Mouse (Mus musculus): ENCODE results near the gene Trit1. TPM values are rescaled to one million over a fixed set of nuclear protein-coding genes. Genes with fewer than 3 reads are reported as not detected.
"Not testable (repeated sequence)": the region's sequence is repeated elsewhere in the genome, so short reads cannot be mapped to it uniquely, and the experiment has no call there.

The Trit1 gene
- polyA plus RNA-seq, 1 experiment from 2014 or later, result 27.6 TPM

DNA sequence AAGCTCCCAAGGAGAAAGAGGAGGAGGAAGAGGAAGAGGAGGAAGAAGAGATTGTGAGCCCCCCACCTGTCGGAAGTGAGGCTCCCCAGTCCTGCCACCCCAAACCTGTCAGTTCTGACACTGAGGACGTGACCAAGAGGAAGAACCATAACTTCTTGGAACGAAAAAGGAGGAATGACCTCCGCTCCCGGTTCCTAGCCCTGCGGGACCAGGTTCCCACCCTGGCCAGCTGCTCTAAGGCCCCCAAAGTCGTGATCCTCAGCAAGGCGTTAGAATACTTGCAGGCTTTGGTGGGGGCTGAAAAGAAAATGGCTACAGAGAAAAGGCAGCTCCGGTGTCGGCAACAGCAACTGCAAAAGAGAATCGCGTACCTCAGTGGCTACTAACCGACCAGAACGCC is 16.3 kb upstream of the Trit1 start:
- no peaks in the 10 kb centered on the region for H3K9me3 ChIP-seq (replicated peaks)
- 39% methylated on average over 14 of the region's 14 CpGs for WGBS
- H3K27ac ChIP-seq (replicated peaks), result peak overlapping the region; percentile 99
- peaks cover 46% of the 10 kb centered on the region for H3K36me3 ChIP-seq
- 0 out of 2 replicates have a peak, but pooled peaks cover 6% of the 10 kb centered on the region for H3K27me3 ChIP-seq (ENCODE audit: low read depth, poor library complexity, severe bottlenecking)
- peak; percentile 32 for DNase-seq (ENCODE audit: low spot score)
- H3K4me3 ChIP-seq, result peak overlapping the region; percentile 99
- peaks cover 76% of the 10 kb centered on the region for H3K4me1 ChIP-seq

DNA sequence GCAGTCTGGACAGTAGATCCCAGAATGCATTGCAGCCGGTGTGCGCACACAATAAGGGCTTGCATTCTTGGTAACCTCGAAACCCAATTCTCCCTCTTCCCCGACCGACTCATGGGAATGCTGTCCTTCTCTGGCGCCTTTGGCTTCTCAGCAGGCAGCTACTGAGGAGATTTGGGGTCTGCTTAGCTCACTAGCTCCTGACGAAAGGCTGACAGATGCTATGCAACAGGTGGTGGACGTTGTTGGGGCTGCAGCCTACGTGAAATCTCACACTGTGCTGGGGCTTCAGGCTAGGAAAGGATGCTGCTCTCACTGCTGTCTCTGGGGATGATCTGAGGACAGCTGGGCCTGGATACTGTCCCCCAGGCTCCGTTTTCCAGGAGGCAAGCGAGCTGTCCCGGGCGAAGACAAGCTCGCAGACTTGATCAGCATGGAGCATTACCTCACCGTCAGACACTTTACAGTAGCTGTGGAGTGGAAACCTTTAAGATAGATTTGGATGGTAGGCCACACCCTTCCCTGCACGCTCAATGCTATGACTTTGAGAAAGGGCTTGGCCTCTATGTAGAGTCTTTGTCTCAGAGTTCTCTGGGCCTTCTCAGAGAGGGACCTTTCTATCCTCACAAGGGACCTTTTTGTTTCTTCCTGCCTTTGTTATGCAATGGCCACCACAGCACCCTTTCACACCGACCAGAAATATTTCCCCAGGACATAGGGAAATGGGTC is 15.6 kb upstream of the Trit1 start:
- peak overlapping the region; percentile 99 for H3K4me3 ChIP-seq
- peaks cover 78% of the 10 kb centered on the region for H3K4me1 ChIP-seq
- H3K9me3 ChIP-seq (replicated peaks), result no peaks in the 10 kb centered on the region
- H3K27me3 ChIP-seq (ENCODE audit: low read depth, poor library complexity, severe bottlenecking), result 0 out of 2 replicates have a peak, but pooled peaks cover 6% of the 10 kb centered on the region
- H3K27ac ChIP-seq (replicated peaks), result peak overlapping the region; percentile 99
- 35% methylated on average over 17 of the region's 17 CpGs for WGBS
- peak; percentile 39 for DNase-seq (ENCODE audit: low spot score)
- H3K36me3 ChIP-seq, result peaks cover 46% of the 10 kb centered on the region

DNA sequence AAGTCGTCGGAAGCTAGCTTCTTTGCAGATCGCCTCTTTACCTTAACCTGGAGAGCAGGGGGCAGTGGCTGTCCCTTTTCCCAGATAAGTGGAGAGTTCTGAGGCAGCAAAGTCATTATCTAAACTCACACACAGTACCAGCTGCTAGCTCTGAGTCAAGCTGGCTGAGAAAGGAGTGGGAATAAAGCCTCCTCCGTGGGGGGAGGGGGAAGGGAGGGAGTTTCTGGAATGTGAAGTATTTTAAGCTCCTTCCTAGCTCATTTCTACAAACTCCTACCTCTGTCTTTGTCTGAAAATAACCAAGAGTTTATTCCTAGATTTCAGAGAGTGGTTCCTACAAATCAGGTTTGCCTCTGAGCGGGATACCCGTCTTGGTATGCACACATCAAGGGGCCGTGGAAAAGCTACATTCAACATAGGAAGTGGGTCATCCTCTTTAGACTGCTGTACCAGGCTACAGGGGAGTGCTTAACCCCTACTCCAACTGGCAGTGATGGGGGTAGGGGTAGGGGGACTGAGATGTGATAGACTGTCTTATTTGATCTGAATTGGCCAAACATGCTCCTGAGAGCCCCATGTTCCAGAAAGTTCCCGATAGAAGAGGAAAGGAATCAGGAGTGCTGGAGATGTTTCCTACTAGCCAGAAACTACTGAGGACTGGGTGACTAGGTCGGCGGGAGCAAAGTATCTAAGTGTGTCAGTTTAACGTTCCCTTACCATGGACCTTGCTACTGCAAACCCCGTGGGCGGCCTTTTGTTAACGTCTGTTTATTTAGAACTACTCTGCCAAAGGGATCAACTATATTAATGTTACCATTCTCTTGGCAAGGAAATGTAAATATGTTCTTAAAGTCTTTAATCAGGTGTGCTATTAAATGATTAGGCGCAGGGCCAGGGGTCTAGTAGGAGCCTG is 11.1 kb upstream of the Trit1 start:
- Histone ChIP-seq H3K4me1 (peaks cover 63% of the 10 kb centered on the region), H3K9me3 (replicated peaks) (no peaks in the 10 kb centered on the region), H3K27me3 (ENCODE audit: low read depth, poor library complexity, severe bottlenecking) (no peaks in the 10 kb centered on the region), H3K27ac (replicated peaks) (peak overlapping the region; percentile 81), H3K4me3 (0 out of 2 replicates have a peak overlapping the region, but pooled peaks have one; percentile 11), H3K36me3 (peaks cover 39% of the 10 kb centered on the region)
- WGBS, result 33% methylated on average over 15 of the region's 15 CpGs
- peak; percentile 55 for DNase-seq (ENCODE audit: low spot score)

DNA sequence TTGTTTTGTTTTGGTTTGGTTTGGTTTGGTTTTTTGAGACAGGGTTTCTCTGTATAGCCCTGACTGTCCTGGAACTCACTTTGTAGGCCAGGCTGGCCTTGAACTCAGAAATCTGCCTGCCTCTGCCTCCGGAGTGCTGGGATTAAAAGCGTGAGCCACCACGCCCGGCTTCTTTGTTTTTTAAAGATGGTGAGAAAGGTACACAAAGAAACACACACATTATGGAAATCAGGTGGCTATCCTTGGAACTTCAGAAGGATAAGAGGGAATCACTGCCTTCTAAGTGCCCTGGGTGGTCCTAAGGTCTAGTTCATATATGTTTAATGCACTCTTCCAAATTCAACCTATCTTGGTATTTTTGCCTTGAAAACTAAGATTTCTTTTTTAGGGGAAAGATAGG is 3.9 kb upstream of the Trit1 start:
- H3K9me3 ChIP-seq (replicated peaks); H3K27me3 ChIP-seq (ENCODE audit: low read depth, poor library complexity, severe bottlenecking); H3K36me3 ChIP-seq; DNase-seq (ENCODE audit: low spot score); H3K4me3 ChIP-seq: not testable (repeated sequence)
- WGBS, result 86% methylated on average over 4 of the region's 4 CpGs
- Histone ChIP-seq H3K4me1 (peaks cover 49% of the 10 kb centered on the region), H3K27ac (replicated peaks) (peak overlapping the region; percentile 97)

DNA sequence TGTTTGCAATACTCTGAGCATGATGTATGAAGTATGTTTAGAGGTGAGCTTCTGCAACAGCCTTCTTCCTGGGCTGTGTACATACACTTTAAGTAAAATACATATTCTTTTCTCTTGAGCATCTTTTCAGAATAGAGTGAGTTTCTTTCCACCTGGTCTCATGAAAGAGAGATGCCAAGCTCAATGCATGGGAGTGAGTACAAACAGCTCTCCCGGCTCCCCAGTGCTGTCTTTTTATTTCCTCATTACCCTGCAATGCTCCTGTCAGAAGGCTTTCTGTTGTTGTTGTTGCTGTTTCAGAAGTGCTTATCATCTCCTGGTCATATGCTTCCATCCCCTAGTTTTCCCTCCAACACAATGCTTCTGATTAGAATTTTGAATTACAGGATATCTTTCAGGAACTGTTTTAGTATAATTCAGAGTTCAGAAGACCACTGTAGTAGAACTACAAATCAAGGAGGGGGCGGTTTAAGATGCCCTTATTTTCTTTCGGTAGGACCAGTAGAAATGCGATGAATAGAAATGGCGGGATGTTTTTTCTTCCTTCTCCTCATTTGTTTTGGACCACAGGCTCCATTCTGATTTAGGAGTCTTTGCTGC is 3.0 kb upstream of the Trit1 start:
- 27% methylated on average over 5 of the region's 5 CpGs for WGBS
- peaks cover 2% of the 10 kb centered on the region for H3K36me3 ChIP-seq
- peak overlapping the region; percentile 38 for H3K4me3 ChIP-seq
- H3K9me3 ChIP-seq (replicated peaks), result no peaks in the 10 kb centered on the region
- H3K27me3 ChIP-seq (ENCODE audit: low read depth, poor library complexity, severe bottlenecking), result no peaks in the 10 kb centered on the region
- H3K27ac ChIP-seq (replicated peaks), result peak overlapping the region; percentile 97
- DNase-seq (ENCODE audit: low spot score), result no peak
- H3K4me1 ChIP-seq, result peaks cover 59% of the 10 kb centered on the region

DNA sequence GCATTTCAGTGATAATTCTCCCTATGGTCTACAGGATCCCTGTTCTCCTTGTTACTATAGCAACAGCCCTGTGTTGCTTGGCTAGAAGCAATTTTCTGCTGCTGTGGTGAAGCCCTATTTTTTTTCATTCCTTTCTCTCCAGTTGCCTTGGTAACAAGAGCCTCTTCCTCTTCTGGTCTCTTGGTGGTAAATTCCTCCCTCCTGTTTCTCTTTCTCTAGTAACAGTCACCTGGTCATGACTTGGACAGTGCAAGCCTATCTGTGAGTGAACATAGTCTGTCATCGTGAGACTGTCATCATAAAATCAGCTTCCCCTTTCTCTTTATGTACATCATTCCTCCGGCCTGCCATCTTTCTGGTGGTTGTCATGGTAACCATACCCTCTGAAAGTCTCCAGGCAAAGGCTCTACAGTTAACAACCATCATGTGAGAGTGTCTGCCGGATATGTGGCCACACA is 2.4 kb upstream of the Trit1 start:
- Histone ChIP-seq H3K36me3 (peaks cover 7% of the 10 kb centered on the region), H3K4me3 (peak overlapping the region; percentile 38)

DNA sequence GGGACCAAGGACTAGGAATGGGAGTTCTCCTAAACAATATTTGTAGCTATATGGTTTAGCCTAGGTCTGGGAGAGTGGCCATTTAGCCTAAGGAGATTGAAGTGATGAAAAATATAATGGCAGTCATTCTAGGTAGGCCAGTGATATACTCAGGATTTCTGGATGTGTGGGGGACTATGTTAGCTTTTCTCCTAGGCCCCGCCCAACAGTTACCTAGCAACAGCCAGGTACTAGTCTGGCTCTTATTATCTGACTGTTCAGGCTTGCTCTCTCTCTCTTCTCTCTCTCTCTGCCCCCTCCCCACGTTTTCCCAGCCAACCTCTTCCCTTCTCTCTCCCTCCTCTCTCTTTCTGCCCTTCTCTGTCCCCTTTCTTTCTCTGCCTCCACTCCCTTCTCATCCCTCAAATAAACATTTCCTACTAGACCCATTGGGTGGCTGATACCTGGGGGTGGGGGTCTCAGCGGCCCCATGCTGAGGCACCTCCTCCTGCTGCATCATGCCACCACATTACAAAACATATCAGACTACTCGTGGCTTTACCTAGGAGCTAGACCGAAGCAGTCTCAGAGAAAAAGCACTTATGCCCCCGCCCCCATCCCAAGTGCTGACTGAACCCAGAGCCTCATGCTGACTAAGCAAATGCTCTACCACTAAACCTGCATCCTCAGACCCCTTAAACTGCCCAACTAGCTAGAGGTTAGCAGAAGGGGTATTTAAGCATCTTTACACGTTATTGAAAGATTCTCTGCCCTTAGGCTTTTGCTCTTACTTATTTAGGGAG is 1.7 kb upstream of the Trit1 start:
- no peaks in the 10 kb centered on the region for H3K27me3 ChIP-seq (ENCODE audit: low read depth, poor library complexity, severe bottlenecking)
- peak; percentile 41 for DNase-seq (ENCODE audit: low spot score)
- H3K9me3 ChIP-seq (replicated peaks), result no peaks in the 10 kb centered on the region
- peak overlapping the region; percentile 38 for H3K4me3 ChIP-seq
- H3K36me3 ChIP-seq, result peaks cover 13% of the 10 kb centered on the region
- peaks cover 65% of the 10 kb centered on the region for H3K4me1 ChIP-seq
- peak overlapping the region; percentile 97 for H3K27ac ChIP-seq (replicated peaks)
- 16% methylated on average over 7 of the region's 7 CpGs for WGBS

More for the DNA sequence above, 2.4 kb upstream of the Trit1 start:
- peak overlapping the region; percentile 97 for H3K27ac ChIP-seq (replicated peaks)
- DNase-seq (ENCODE audit: low spot score), result peak; percentile 71
- H3K27me3 ChIP-seq (ENCODE audit: low read depth, poor library complexity, severe bottlenecking), result no peaks in the 10 kb centered on the region
- no peaks in the 10 kb centered on the region for H3K9me3 ChIP-seq (replicated peaks)
- peaks cover 60% of the 10 kb centered on the region for H3K4me1 ChIP-seq
- 23% methylated on average over 3 of the region's 3 CpGs for WGBS

DNA sequence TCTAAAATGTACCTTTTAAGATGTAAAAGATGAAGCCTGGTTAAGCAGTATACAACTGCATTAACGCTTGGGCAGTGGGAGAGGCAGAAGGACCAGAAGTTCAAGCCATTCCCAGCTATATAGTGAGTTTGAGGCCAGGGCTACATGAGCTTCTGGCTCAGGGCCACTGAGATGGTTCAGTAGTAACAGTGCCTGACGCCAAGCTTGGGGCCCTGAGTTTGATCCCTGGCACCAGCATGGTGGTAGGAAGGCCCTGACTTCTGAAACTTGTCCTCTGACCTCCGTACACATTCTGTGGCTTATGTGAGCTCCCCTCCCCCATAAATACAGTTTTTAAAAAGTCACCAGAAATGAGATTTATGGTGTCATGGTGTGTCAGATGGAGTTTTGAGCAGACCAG is 5.2 kb downstream of the Trit1 start:
- Histone ChIP-seq H3K4me3 (no peak overlapping the region), H3K27ac (replicated peaks) (no peak overlapping the region), H3K4me1 (peaks cover 38% of the 10 kb centered on the region), H3K27me3 (ENCODE audit: low read depth, poor library complexity, severe bottlenecking) (no peaks in the 10 kb centered on the region), H3K9me3 (replicated peaks) (no peaks in the 10 kb centered on the region), H3K36me3 (peaks cover 74% of the 10 kb centered on the region)
- WGBS, result 94% methylated on average over 3 of the region's 3 CpGs
- no peak for DNase-seq (ENCODE audit: low spot score)

DNA sequence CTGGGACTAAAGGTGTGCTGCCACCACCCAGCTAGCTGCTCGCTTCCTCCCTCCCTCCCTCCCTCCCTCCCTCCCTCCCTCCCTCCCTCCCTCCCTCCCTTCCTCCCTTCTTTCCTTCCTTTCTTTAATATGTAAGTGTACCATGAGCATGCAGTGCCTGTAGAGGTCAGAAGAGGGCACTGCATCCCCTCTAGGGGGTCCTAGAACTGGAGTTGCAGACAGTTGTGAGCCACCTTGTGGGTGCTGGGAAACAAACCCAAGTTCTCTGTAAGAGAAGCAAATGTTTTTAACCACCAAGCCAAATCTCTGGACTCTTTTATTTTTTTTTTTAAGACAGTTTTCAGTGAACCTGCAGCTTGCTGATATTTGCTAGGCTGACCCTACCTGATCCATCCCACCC is 6.5 kb downstream of the Trit1 start:
- Histone ChIP-seq H3K9me3 (replicated peaks) (no peaks in the 10 kb centered on the region), H3K4me3 (no peak overlapping the region), H3K36me3 (peaks cover 87% of the 10 kb centered on the region), H3K27me3 (ENCODE audit: low read depth, poor library complexity, severe bottlenecking) (no peaks in the 10 kb centered on the region), H3K27ac (replicated peaks) (no peak overlapping the region), H3K4me1 (peaks cover 28% of the 10 kb centered on the region)
- no peak for DNase-seq (ENCODE audit: low spot score)
- WGBS, result 79% methylated on average over 1 of the region's 1 CpGs

DNA sequence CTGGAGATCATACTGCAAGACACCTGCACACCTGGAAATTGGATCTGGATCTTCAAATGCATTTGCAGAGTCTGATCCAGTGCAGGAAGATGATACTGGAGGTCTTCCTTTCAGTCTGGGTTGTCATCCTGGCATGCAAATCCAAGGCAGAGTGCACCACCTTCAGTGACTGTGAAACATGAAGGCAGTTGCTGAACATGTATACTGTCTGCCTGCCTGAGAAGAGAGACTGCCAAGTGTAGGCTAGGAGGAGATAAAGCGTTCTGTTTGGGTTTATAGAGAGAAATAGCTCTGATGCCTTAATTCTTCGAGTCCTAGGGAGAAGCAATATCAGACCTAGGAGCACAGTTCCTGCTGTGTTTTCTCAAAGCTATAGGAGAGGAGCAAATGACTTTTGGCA is 9.0 kb downstream of the Trit1 start:
- H3K4me1 ChIP-seq, result 0 out of 2 replicates have a peak, but pooled peaks cover 8% of the 10 kb centered on the region
- 94% methylated on average over 2 of the region's 2 CpGs for WGBS
- no peaks in the 10 kb centered on the region for H3K27me3 ChIP-seq (ENCODE audit: low read depth, poor library complexity, severe bottlenecking)
- no peak overlapping the region for H3K27ac ChIP-seq (replicated peaks)
- H3K9me3 ChIP-seq (replicated peaks), result no peaks in the 10 kb centered on the region
- no peak overlapping the region for H3K4me3 ChIP-seq
- no peak for DNase-seq (ENCODE audit: low spot score)
- peaks cover 92% of the 10 kb centered on the region for H3K36me3 ChIP-seq

DNA sequence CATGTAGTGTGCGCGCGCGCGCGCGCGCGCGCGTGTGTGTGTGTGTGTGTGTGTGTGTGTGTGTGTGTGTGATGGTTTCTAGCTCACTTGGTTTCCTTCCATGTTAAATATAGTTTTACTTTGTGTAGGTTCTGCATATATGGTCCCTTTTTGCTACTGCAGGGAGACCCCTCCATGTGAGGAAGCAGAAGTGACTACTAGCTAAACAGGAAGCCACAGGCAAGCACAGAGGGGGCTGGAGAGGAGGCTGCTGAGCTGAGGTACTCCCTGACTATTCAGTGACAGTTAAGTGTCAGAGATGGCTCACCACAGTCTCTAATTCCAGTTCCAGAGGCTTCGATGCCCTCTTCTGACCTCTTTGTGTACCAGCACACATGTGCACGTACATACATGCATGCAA is 9.8 kb downstream of the Trit1 start:
- no peak overlapping the region for H3K4me3 ChIP-seq
- H3K36me3 ChIP-seq, result peaks cover 92% of the 10 kb centered on the region
- H3K27me3 ChIP-seq (ENCODE audit: low read depth, poor library complexity, severe bottlenecking), result no peaks in the 10 kb centered on the region
- no peak for DNase-seq (ENCODE audit: low spot score)
- peaks cover 9% of the 10 kb centered on the region; the same call in 1 of the 2 replicates for H3K4me1 ChIP-seq
- no peak overlapping the region for H3K27ac ChIP-seq (replicated peaks)
- 94% methylated on average over 13 of the region's 13 CpGs for WGBS
- no peaks in the 10 kb centered on the region for H3K9me3 ChIP-seq (replicated peaks)

DNA sequence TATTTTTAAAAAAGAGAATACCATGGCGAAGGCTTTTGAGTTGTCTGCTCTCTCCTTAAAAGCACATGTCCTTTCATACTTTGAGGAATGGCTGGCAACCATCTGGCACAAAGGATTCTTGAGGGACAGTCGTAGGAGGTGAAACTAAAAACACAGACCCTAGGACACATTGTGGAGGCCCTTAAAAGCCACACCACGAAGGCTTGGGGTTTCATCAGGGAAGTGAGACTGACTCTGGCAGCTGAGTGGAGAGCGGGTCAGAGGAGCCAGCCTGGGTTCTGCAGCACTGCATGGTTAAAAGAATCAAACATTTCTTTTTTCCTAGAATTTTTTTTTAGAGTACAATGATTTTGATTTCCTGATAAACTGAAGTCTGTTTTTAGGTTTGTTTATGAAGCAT is 10.2 kb downstream of the Trit1 start:
- Histone ChIP-seq H3K4me3 (no peak overlapping the region), H3K36me3 (peaks cover 92% of the 10 kb centered on the region), H3K27me3 (ENCODE audit: low read depth, poor library complexity, severe bottlenecking) (no peaks in the 10 kb centered on the region), H3K9me3 (replicated peaks) (no peaks in the 10 kb centered on the region), H3K27ac (replicated peaks) (no peak overlapping the region), H3K4me1 (peaks cover 13% of the 10 kb centered on the region; the same call in 1 of the 2 replicates)
- no peak for DNase-seq (ENCODE audit: low spot score)
- 88% methylated on average over 4 of the region's 4 CpGs for WGBS
